Mouse (Mus musculus) left cerebral cortex, postnatal 4 days (tissue): ENCODE data around the gene 2810459M11Rik. TPM values are rescaled to one million over a fixed set of nuclear protein-coding genes. Genes with fewer than 3 reads are reported as not detected.

ENCODE experiments used
- DNase-seq: peaks from one replicate; pipeline ENCODE4 v3.0.0-alpha.2; 2022
- intact Hi-C: fragments of 180-260 bp; cut with DNase I; formaldehyde crosslinking; loops from one replicate; pipeline ENCODE4 v1.15.1; 2025
- total RNA-seq, 2 experiments: library from RNA; stranded (reverse); gene quantifications; 2 replicates each; pipeline ENCODE4 v1.2.3; 2021

2810459M11Rik gene
- total RNA-seq, 2 experiments from 2014 or later = 11.1 to 11.8 TPM

DNA sequence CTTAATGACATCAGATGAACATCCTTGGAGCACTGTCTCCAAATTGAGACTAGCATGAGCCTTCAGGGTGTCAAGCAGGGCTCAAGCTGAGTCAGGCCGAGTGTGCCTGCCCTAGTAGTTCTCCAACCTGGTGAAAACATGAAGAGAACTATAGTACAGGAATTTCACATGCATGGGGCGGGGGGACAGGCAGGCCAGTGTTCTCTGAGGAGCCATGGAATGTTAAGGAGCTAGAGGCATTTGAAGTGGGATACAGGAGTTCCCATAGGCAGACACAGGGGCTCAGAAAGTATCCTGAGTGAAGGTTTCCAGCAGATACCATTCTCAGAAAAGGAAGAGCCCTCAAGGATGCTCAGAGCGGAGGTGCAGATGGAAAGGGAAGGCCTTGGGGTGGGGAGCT lies 3.1 kb downstream of the 2810459M11Rik start:
- intact Hi-C loops = no loop called here
- DNase-seq = no peak

GRCm38 (mm10) chr1:86053198-86053921 lies 7.7 kb downstream of the 2810459M11Rik start:
- peak; percentile 92 for DNase-seq
- intact Hi-C loops = no loop called here

DNA sequence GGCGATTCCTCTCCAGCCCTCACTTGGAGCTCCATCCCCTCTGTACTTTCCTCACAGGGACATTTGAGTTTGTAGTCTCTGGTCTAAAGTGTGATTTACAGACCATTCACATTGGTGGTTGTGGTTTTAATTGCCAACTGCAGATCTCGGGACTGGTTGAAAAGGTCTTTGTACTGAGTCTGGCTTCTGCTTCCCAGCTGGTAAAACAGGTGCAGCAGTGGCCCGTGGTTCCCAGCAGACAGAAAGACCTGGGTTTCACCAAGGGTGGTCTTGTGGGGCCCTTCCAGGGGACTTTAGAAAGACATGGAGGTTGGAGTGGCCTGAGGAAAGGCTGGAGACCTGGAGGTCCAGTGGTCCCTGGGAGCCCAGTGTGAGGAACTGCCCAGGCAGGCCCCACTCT lies 9.3 kb downstream of the 2810459M11Rik start:
- intact Hi-C loops = no loop called here
- no peak for DNase-seq

DNA sequence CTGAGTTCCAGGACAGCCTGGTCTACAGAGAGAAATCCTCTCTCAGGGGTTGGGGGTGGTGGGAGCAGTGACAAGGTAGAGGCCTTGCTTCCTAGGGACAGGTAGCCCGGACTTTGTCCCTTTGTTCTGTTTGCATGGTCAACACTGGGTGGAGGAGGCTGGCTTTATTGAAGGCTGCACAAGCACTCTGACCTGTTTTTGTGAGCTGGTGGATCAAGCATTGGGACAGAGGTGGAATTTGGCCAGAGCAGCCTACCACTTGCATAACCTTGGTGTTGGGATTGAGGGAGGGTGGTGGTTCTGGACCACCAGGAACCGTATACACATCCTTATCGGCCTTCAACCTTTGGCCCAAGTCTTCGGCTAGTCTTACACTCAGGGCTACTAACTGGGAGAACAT lies 10.6 kb downstream of the 2810459M11Rik start:
- no peak for DNase-seq
- intact Hi-C loops = no loop called here

- intact Hi-C loops = no loop called here
Measured at GRCm38 (mm10) chr1:86058856-86059769, 13.4 kb downstream of the 2810459M11Rik start.

GRCm38 (mm10) chr1:86062523-86062922 lies 16.9 kb downstream of the 2810459M11Rik start:
- no peak for DNase-seq

More at GRCm38 (mm10) chr1:86058856-86059769, 13.4 kb downstream of the 2810459M11Rik start:
- peak; percentile 95 for DNase-seq

GRCm38 (mm10) chr1:86064271-86064991 lies 18.8 kb downstream of the 2810459M11Rik start, which contains the start of gene Psmd1:
Gene Psmd1 (plus strand): TSS chr1:86064387.
- peak; percentile 90 for DNase-seq
- intact Hi-C loops = no loop called here

More at GRCm38 (mm10) chr1:86062523-86062922, 16.9 kb downstream of the 2810459M11Rik start:
- intact Hi-C loops = no loop called here

DNA sequence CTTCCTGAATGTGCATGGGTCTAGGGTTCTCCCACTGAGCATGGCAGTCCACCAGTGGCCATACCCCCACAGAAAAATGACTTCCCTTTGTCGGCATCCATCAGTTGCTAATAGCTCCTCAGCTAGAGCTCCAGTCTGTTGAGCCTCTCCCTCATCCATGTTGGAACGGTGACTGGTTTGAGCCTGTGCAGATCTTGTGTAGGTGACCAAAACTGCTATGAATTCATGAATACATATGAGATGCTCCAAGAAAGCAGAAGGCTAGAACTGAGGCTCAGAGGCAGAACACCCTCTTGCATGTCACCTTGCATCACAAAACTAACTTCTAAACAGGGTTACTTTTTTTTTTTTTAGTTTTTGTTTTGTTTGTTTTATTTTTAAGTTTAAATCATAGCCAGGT lies 30.9 kb downstream of the 2810459M11Rik start:
- intact Hi-C loops = loop anchor here (5.0 kb wide), 1 partner anchor 276 kb away; no protein-coding TSS in a partner anchor
- DNase-seq = no peak

DNA sequence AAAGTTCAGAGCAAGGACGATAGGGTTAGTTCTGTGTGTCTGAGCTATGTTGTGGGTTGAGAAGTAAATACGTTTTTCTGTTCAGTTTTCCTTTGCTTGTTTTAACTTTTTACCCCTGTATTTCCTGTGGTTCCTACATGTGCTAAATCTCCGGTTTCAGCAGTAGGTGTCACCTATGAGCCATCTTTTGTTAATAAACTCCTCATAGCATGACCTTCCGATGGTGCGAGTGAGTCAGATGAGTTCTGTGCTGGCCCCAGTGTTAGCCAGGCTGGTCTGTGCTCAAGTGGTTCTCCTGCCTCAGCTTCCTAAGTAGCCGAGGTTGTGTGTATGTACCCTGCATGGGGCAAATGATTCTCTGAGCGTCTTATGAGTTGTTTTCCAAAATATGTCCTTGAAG lies 48.8 kb downstream of the 2810459M11Rik start:
- intact Hi-C loops = no loop called here

GRCm38 (mm10) chr1:86105054-86105453 lies 59.4 kb downstream of the 2810459M11Rik start:
- no peak for DNase-seq

More for the DNA sequence above, 48.8 kb downstream of the 2810459M11Rik start:
- no peak for DNase-seq

More at GRCm38 (mm10) chr1:86105054-86105453, 59.4 kb downstream of the 2810459M11Rik start:
- intact Hi-C loops = no loop called here

Other genes starting within 250 kb of the 2810459M11Rik start
- gene Itm2c, start 151.6 kb upstream of the 2810459M11Rik start, total RNA-seq = 100 to 1,000 TPM; 111 to 124 TPM
- gene 4933407L21Rik, start 117.4 kb upstream of the 2810459M11Rik start, total RNA-seq = 1 to 10 TPM; 6.1 to 7.2 TPM
- under 1 TPM in 1 of 2 experiments, not detected in 1; 0.10 TPM for gene Gpr55, start 84.9 kb upstream of the 2810459M11Rik start, total RNA-seq
- under 1 TPM; 0.58 to 0.64 TPM for gene Spata3, start 29.0 kb upstream of the 2810459M11Rik start, total RNA-seq
- gene Psmd1, start 18.5 kb downstream of the 2810459M11Rik start, total RNA-seq = 100 to 1,000 TPM; 134 to 135 TPM
- gene Htr2b, start 66.1 kb downstream of the 2810459M11Rik start, total RNA-seq = not detected
- gene Gm21972, start 87.8 kb downstream of the 2810459M11Rik start, total RNA-seq = 1 to 10 TPM; 4.0 to 4.4 TPM
- 10 to 100 TPM; 32.7 to 36.7 TPM for gene Armc9, start 108.9 kb downstream of the 2810459M11Rik start, total RNA-seq